Mouse (Mus musculus) brown adipose tissue, adult 24 weeks (tissue): ENCODE data around the gene Tm9sf2. TPM values are rescaled to one million over a fixed set of nuclear protein-coding genes. Genes with fewer than 3 reads are reported as not detected.
"Not testable (repeated sequence)": the region's sequence is repeated elsewhere in the genome, so short reads cannot be mapped to it uniquely, and the experiment has no call there.

Experiments
- H3K27ac ChIP-seq: fragments of 200-500 bp; replicated peaks from 2 replicates; pipeline ENCODE4 v1.5.1; 2012; ENCODE audit warnings: low read depth, mild to moderate bottlenecking, low read length
- H3K4me1 ChIP-seq: fragments of 200-500 bp; 2 replicates; pipeline ENCODE4 v1.6.1; 2012; ENCODE audit warnings: low read length, mixed read lengths; ENCODE audit not compliant: control insufficient read depth, insufficient read depth, insufficient read length
- H3K4me3 ChIP-seq: fragments of 200-500 bp; 2 replicates; pipeline ENCODE4 v1.5.1; 2012; ENCODE audit warnings: low read depth, mild to moderate bottlenecking, low read length, moderate library complexity; ENCODE audit not compliant: insufficient read depth
- polyA plus RNA-seq: library from polyadenylated mRNA; stranded (reverse); fragments of >200 nt; gene quantifications from 2 replicates; pipeline ENCODE4 v1.2.4, GENCODE M21; 2012; ENCODE audit not compliant: missing spikeins, insufficient read depth, insufficient read length

The Tm9sf2 gene
- polyA plus RNA-seq = 47.6 and 48.6 TPM in 2 replicates

GRCm38 (mm10) chr14:122106822-122107468, at the start of gene Tm9sf2:
TSS of gene Tm9sf2 (plus strand) at chr14:122107038.
- Histone ChIP-seq H3K4me1 (peaks cover 9% of the 10 kb centered on the region), H3K27ac (peak within 1 kb of the TSS; percentile 97), H3K4me3 (peak within 1 kb of the TSS; percentile 92)

- no peak overlapping the region for H3K4me3 ChIP-seq
- no peak overlapping the region for H3K27ac ChIP-seq
- no peaks in the 10 kb centered on the region for H3K4me1 ChIP-seq
Measured at GRCm38 (mm10) chr14:122057941-122058346, 48.9 kb upstream of the Tm9sf2 start.

- H3K4me1 ChIP-seq = no peaks in the 10 kb centered on the region
Measured at GRCm38 (mm10) chr14:122060642-122061041, 46.2 kb upstream of the Tm9sf2 start.

GRCm38 (mm10) chr14:122061376-122061775, 45.5 kb upstream of the Tm9sf2 start:
- no peak overlapping the region for H3K4me3 ChIP-seq
- no peak overlapping the region for H3K27ac ChIP-seq
- H3K4me1 ChIP-seq = no peaks in the 10 kb centered on the region

More at GRCm38 (mm10) chr14:122060642-122061041, 46.2 kb upstream of the Tm9sf2 start:
- H3K27ac ChIP-seq = no peak overlapping the region
- H3K4me3 ChIP-seq = no peak overlapping the region

- Histone ChIP-seq H3K4me1 (no peaks in the 10 kb centered on the region), H3K4me3 (no peak overlapping the region), H3K27ac (no peak overlapping the region)
Measured at GRCm38 (mm10) chr14:122062411-122063090, 44.3 kb upstream of the Tm9sf2 start.

- no peak overlapping the region for H3K27ac ChIP-seq
- no peak overlapping the region for H3K4me3 ChIP-seq
- H3K4me1 ChIP-seq = no peaks in the 10 kb centered on the region
Measured at GRCm38 (mm10) chr14:122063599-122063998, 43.2 kb upstream of the Tm9sf2 start.

GRCm38 (mm10) chr14:122064519-122064918, 42.3 kb upstream of the Tm9sf2 start:
- Histone ChIP-seq H3K27ac (no peak overlapping the region), H3K4me1 (no peaks in the 10 kb centered on the region), H3K4me3 (no peak overlapping the region)

- H3K27ac ChIP-seq = no peak overlapping the region
- no peak overlapping the region for H3K4me3 ChIP-seq
- no peaks in the 10 kb centered on the region for H3K4me1 ChIP-seq
Measured at GRCm38 (mm10) chr14:122066243-122066642, 40.6 kb upstream of the Tm9sf2 start.

- H3K27ac ChIP-seq = not testable (repeated sequence)
Measured at GRCm38 (mm10) chr14:122068036-122068435, 38.8 kb upstream of the Tm9sf2 start.

GRCm38 (mm10) chr14:122068801-122069695, 37.8 kb upstream of the Tm9sf2 start:
- no peaks in the 10 kb centered on the region for H3K4me1 ChIP-seq
- no peak overlapping the region for H3K4me3 ChIP-seq
- H3K27ac ChIP-seq = no peak overlapping the region

More at GRCm38 (mm10) chr14:122068036-122068435, 38.8 kb upstream of the Tm9sf2 start:
- not testable (repeated sequence) for H3K4me1 ChIP-seq, H3K4me3 ChIP-seq

GRCm38 (mm10) chr14:122069948-122070347, 36.9 kb upstream of the Tm9sf2 start:
- H3K4me1 ChIP-seq = no peaks in the 10 kb centered on the region
- H3K27ac ChIP-seq = no peak overlapping the region
- no peak overlapping the region for H3K4me3 ChIP-seq

GRCm38 (mm10) chr14:122073422-122073821, 33.4 kb upstream of the Tm9sf2 start:
- Histone ChIP-seq H3K4me1 (no peaks in the 10 kb centered on the region), H3K27ac (no peak overlapping the region), H3K4me3 (no peak overlapping the region)

- no peaks in the 10 kb centered on the region for H3K4me1 ChIP-seq
- no peak overlapping the region for H3K27ac ChIP-seq
- no peak overlapping the region for H3K4me3 ChIP-seq
Measured at GRCm38 (mm10) chr14:122074360-122074759, 32.5 kb upstream of the Tm9sf2 start.

GRCm38 (mm10) chr14:122075485-122076200, 31.2 kb upstream of the Tm9sf2 start:
- H3K4me1 ChIP-seq = no peaks in the 10 kb centered on the region
- H3K4me3 ChIP-seq = no peak overlapping the region
- no peak overlapping the region for H3K27ac ChIP-seq
